Mouse (Mus musculus): ENCODE data around the gene Hhipl2. TPM values are rescaled to one million over a fixed set of nuclear protein-coding genes. Genes with fewer than 3 reads are reported as not detected.
"Not testable (repeated sequence)": the region's sequence is repeated elsewhere in the genome, so short reads cannot be mapped to it uniquely, and the experiment has no call there.

The Hhipl2 gene
- under 1 TPM; 0.19 to 0.29 TPM for total RNA-seq (2021)
- long read RNA-seq, experiment 1: 0 reads
- long read RNA-seq, experiment 2: 0 reads

GRCm38 (mm10) chr1:183417873-183418272 lies at the start of gene Hhipl2:
TSS of gene Hhipl2 (plus strand) at chr1:183418215.
- no peak for TF ChIP-seq CTCF (IDR thresholded peaks at IDR 0.05)
- Histone ChIP-seq H3K4me3 (no peak within 1 kb of the TSS), H3K27ac (no peak within 1 kb of the TSS)
- DNase-seq (ENCODE audit: extremely low spot score in 1 of 2, low spot score in 2 of 2): no peak
- intact Hi-C loops (cut with DNase I): no loop called here

- Histone ChIP-seq H3K4me3 (peak overlapping the region; percentile 74), H3K27ac (peak overlapping the region; percentile 80)
- intact Hi-C loops (cut with DNase I): loop anchor here (2.0 kb wide), 1 partner anchor 20 kb away; the partner anchor contains the start of gene Taf1a
- DNase-seq (ENCODE audit: extremely low spot score in 1 of 2, low spot score in 2 of 2): peak; percentile 28 to 33
- TF ChIP-seq CTCF (IDR thresholded peaks at IDR 0.05): no peak
These were observed 49.2 kb upstream of the Hhipl2 start for GRCm38 (mm10) chr1:183368601-183369400.

- Histone ChIP-seq H3K4me3 (peak within 1 kb of the TSS; percentile 74), H3K27ac (peak within 1 kb of the TSS; percentile 80)
- peak; percentile 96 to 97 for DNase-seq (ENCODE audit: extremely low spot score in 1 of 2, low spot score in 2 of 2)
- TF ChIP-seq CTCF (IDR thresholded peaks at IDR 0.05): peak; percentile 32
- intact Hi-C loops (cut with DNase I): loop anchor here (2.0 kb wide), 1 partner anchor 19 kb away; the partner anchor contains the start of gene Taf1a
These were observed 48.5 kb upstream of the Hhipl2 start, which contains the start of gene Mia3 for GRCm38 (mm10) chr1:183369427-183370014. TSS of gene Mia3 (minus strand) at chr1:183369553.

- no peak for TF ChIP-seq CTCF (IDR thresholded peaks at IDR 0.05)
- intact Hi-C loops (cut with DNase I): no loop called here
- H3K4me3 ChIP-seq: no peak overlapping the region
- no peak for DNase-seq (ENCODE audit: extremely low spot score in 1 of 2, low spot score in 2 of 2)
- no peak overlapping the region for H3K27ac ChIP-seq
These were observed 43.3 kb upstream of the Hhipl2 start for GRCm38 (mm10) chr1:183374728-183375127.

GRCm38 (mm10) chr1:183377045-183377444 lies 41.0 kb upstream of the Hhipl2 start:
- intact Hi-C loops (cut with DNase I): no loop called here
- no peak overlapping the region for H3K27ac ChIP-seq
- H3K4me3 ChIP-seq: no peak overlapping the region
- DNase-seq (ENCODE audit: extremely low spot score in 1 of 2, low spot score in 2 of 2): no peak
- TF ChIP-seq CTCF (IDR thresholded peaks at IDR 0.05): no peak

- H3K4me3 ChIP-seq: no peak overlapping the region
- no peak for TF ChIP-seq CTCF (IDR thresholded peaks at IDR 0.05)
- DNase-seq (ENCODE audit: extremely low spot score in 1 of 2, low spot score in 2 of 2): no peak
- intact Hi-C loops (cut with DNase I): no loop called here
- H3K27ac ChIP-seq: no peak overlapping the region
These were observed 39.6 kb upstream of the Hhipl2 start for GRCm38 (mm10) chr1:183378321-183378941.

- intact Hi-C loops (cut with DNase I); H3K4me3 ChIP-seq; H3K27ac ChIP-seq; DNase-seq (ENCODE audit: extremely low spot score in 1 of 2, low spot score in 2 of 2): not testable (repeated sequence)
These were observed 38.6 kb upstream of the Hhipl2 start for GRCm38 (mm10) chr1:183379376-183379775.

- TF ChIP-seq CTCF (IDR thresholded peaks at IDR 0.05): no peak
- DNase-seq (ENCODE audit: extremely low spot score in 1 of 2, low spot score in 2 of 2): no peak
- intact Hi-C loops (cut with DNase I): no loop called here
- H3K4me3 ChIP-seq: no peak overlapping the region
- no peak overlapping the region for H3K27ac ChIP-seq
These were observed 36.2 kb upstream of the Hhipl2 start for GRCm38 (mm10) chr1:183381816-183382215.

- Histone ChIP-seq H3K27ac (no peak overlapping the region), H3K4me3 (no peak overlapping the region)
- TF ChIP-seq CTCF (IDR thresholded peaks at IDR 0.05): no peak
- intact Hi-C loops (cut with DNase I): no loop called here
- no peak for DNase-seq (ENCODE audit: extremely low spot score in 1 of 2, low spot score in 2 of 2)
These were observed 35.4 kb upstream of the Hhipl2 start for GRCm38 (mm10) chr1:183382621-183383020.

GRCm38 (mm10) chr1:183387421-183387820 lies 30.6 kb upstream of the Hhipl2 start:
- H3K4me3 ChIP-seq; DNase-seq (ENCODE audit: extremely low spot score in 1 of 2, low spot score in 2 of 2); intact Hi-C loops (cut with DNase I); H3K27ac ChIP-seq: not testable (repeated sequence)

- intact Hi-C loops (cut with DNase I): loop anchor here (1.0 to 2.0 kb wide), 2 partner anchors 20 to 43 kb away; partner anchors contain the start of gene Mia3
- peak within 1 kb of the TSS; percentile 82 for H3K4me3 ChIP-seq
- no peak for TF ChIP-seq CTCF (IDR thresholded peaks at IDR 0.05)
- peak; percentile 91 to 92 for DNase-seq (ENCODE audit: extremely low spot score in 1 of 2, low spot score in 2 of 2)
- H3K27ac ChIP-seq: peak within 1 kb of the TSS; percentile 80
These were observed 29.3 kb upstream of the Hhipl2 start, which contains the start of gene Taf1a for GRCm38 (mm10) chr1:183388426-183389406. TSS of gene Taf1a (plus strand) at chr1:183388981.

All from left cerebral cortex, adult 2 months (tissue).